Mouse (Mus musculus): ENCODE measurements around the gene Gm45021. TPM values are rescaled to one million over a fixed set of nuclear protein-coding genes. Genes with fewer than 3 reads are reported as not detected.

Gene Gm45021
- total and polyA plus RNA-seq, 2 experiments from 2014 or later = not detected

DNA sequence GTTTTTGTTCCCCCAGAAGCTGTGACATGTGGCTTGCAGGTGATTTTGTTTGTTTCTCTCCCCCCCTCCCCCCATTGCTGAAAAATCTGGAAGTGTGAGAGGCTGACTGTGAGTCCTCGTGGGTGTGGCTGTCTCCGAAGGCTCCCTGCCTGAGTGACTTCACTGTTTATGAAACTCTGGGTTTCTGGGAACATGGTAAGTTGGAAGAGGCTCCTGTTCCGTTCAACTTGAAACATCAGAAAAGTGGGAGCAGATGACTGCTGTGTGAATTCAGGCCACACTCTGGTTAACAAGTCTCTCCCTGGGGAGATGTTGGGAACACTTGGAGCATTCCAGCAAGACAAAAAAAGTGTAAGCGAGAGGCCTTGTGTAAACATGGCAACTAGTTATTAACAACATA lies 42.6 kb upstream of the Gm45021 start:
- ATAC-seq (no peak), DNase-seq (no peak)
- H3K9me3 ChIP-seq (ENCODE audit: low read length) = no peaks in the 10 kb centered on the region
- H3K4me1 ChIP-seq (ENCODE audit: insufficient read depth) = no peaks in the 10 kb centered on the region
- no peaks in the 10 kb centered on the region for H3K27me3 ChIP-seq (ENCODE audit: insufficient read depth, low read length)
- no peak overlapping the region for H3K4me2 ChIP-seq (ENCODE audit: low read depth)
- no peak overlapping the region for H3K9ac ChIP-seq
- WGBS = 83% methylated on average over 4 of the region's 4 CpGs
- TF ChIP-seq CTCF (IDR thresholded peaks at IDR 0.05; ENCODE audit: low read depth) = no peak
- no peak overlapping the region for H3K27ac ChIP-seq (ENCODE audit: low read depth, low read length)
- H3K4me3 ChIP-seq (ENCODE audit: low read depth, low read length) = no peak overlapping the region
- peaks cover 11% of the 10 kb centered on the region; the same call in 1 of the 2 replicates for H3K36me3 ChIP-seq (ENCODE audit: insufficient read depth)

DNA sequence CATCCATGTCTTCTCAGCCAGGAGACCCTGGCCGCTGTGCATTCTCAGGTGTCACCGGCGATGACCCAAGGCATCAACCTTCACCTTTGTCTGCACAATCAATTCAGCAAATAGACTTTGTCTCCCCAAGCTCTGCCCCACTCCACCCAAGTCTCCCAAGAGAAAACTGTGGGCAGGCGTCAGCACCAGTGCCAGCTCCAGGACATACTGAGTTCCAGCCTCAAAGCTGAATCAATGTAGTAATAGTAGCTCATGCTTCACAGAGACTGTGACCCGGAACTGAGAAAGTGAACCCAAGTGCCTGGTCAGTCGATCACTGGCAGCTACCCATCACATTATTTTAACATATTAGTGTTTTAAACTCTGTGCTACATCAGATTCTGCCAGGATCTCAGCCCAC lies 41.1 kb upstream of the Gm45021 start:
- no peak overlapping the region for H3K4me2 ChIP-seq (ENCODE audit: low read depth)
- ATAC-seq (no peak), DNase-seq (no peak)
- H3K27ac ChIP-seq (ENCODE audit: low read depth, low read length) = no peak overlapping the region
- WGBS = 91% methylated on average over 6 of the region's 6 CpGs
- no peaks in the 10 kb centered on the region for H3K9me3 ChIP-seq (ENCODE audit: low read length)
- H3K9ac ChIP-seq = no peak overlapping the region
- H3K27me3 ChIP-seq (ENCODE audit: insufficient read depth, low read length) = no peaks in the 10 kb centered on the region
- H3K36me3 ChIP-seq (ENCODE audit: insufficient read depth) = 0 out of 2 replicates have a peak, but pooled peaks cover under 1% of the 10 kb centered on the region
- no peaks in the 10 kb centered on the region for H3K4me1 ChIP-seq (ENCODE audit: insufficient read depth)
- no peak for TF ChIP-seq CTCF (IDR thresholded peaks at IDR 0.05; ENCODE audit: low read depth)
- no peak overlapping the region for H3K4me3 ChIP-seq (ENCODE audit: low read depth, low read length)

DNA sequence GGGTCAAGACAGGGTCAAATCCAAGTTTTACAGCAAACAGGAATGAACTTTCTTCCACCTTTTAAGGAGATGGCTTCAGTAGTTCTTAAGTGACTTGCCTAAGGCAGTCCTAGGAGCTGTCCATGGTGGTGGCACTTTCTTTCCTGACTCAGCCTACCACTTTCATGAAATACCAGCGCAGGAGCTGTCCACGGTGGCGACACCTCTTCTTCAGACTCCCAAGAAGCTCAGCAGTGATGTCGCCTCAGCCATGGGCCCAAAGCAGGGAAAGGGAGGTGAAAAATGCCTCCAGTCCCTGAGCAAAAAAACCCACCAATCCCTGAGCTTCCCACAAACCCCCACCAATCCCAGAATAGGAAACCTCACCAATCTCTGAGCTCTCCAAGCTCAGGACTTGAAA lies 36.5 kb upstream of the Gm45021 start:
- no peak overlapping the region for H3K9ac ChIP-seq
- no peaks in the 10 kb centered on the region for H3K36me3 ChIP-seq (ENCODE audit: insufficient read depth)
- WGBS = 79% methylated on average over 4 of the region's 4 CpGs
- no peak overlapping the region for H3K4me3 ChIP-seq (ENCODE audit: low read depth, low read length)
- DNase-seq (no peak), ATAC-seq (no peak)
- no peaks in the 10 kb centered on the region for H3K27me3 ChIP-seq (ENCODE audit: insufficient read depth, low read length)
- no peak overlapping the region for H3K4me2 ChIP-seq (ENCODE audit: low read depth)
- no peak for TF ChIP-seq CTCF (IDR thresholded peaks at IDR 0.05; ENCODE audit: low read depth)
- peaks cover 14% of the 10 kb centered on the region for H3K4me1 ChIP-seq (ENCODE audit: insufficient read depth)
- H3K27ac ChIP-seq (ENCODE audit: low read depth, low read length) = no peak overlapping the region
- no peaks in the 10 kb centered on the region for H3K9me3 ChIP-seq (ENCODE audit: low read length)

DNA sequence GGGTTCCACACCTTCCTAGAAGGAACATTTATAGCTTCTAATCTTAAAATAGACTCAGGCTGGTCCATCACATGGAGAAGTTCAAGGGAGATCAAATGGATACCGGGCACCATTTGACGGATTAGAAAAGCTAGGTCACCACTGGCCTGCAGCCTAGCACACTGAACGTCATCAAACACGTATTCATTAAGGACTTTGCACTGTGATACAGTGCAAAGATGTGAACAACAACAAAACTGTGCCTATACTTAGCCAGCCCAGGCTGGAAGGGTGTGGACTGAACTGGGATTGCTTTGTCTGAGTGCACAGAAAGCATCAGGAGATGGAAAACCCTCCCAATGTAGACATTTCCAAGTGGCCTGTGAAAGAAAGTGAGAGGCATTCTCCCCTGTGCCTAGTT lies 35.6 kb upstream of the Gm45021 start:
- Histone ChIP-seq H3K9ac (peak overlapping the region; percentile 77), H3K4me2 (ENCODE audit: low read depth) (peak overlapping the region; percentile 67), H3K4me3 (ENCODE audit: low read depth, low read length) (peak overlapping the region; percentile 47), H3K9me3 (ENCODE audit: low read length) (no peaks in the 10 kb centered on the region), H3K27me3 (ENCODE audit: insufficient read depth, low read length) (no peaks in the 10 kb centered on the region), H3K36me3 (ENCODE audit: insufficient read depth) (no peaks in the 10 kb centered on the region), H3K4me1 (ENCODE audit: insufficient read depth) (peaks cover 14% of the 10 kb centered on the region), H3K27ac (ENCODE audit: low read depth, low read length) (peak overlapping the region; percentile 98)
- DNase-seq (no peak), ATAC-seq (peak; percentile 15; the same call in 1 of the 2 replicates)
- TF ChIP-seq CTCF (IDR thresholded peaks at IDR 0.05; ENCODE audit: low read depth) = no peak
- 70% methylated on average over 4 of the region's 4 CpGs for WGBS

DNA sequence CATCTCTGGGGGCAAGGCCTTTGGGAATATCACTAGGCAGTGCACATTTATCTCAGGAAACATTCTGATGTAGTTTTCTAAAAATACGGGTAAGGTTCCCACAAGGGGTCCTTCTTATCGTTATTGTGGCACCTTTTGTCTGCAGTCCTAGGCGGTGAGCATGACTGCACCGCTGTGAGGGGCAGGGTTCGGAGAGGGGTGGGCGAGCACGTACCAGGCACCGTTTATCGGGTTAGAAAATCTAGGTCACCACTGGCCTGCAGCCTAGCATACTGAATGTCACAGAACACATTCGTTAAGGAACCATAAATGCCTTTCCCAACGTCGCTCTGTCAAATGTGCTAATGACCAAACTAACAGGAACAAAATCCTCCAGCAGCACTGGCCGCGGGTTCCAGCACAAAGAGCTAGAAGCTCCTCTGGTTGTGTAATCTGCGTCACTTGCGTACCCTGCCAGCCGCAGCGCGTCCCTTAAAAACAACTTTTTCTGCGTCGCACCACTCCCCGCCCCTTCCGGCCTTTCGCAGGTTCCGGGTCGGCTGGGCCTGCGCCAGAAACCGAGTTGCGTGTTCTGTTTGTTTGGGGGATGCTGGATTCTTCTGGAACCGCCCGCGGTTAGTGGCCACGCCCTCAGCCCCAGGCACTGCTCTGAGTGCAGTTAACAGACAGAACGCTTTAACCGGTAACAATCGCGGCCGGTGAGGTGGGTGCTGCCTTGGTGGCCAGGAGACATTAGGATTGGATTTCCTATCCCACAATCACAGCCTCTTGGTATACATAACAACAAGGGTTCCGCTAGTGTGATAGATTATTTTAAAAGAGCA lies 34.9 kb upstream of the Gm45021 start, which contains the start of gene Lrrc61:
Gene Lrrc61 (plus strand): TSS at position 517 of the 824 bp plus-strand sequence.
- peaks cover 14% of the 10 kb centered on the region for H3K4me1 ChIP-seq (ENCODE audit: insufficient read depth)
- peak within 1 kb of the TSS; percentile 77 for H3K9ac ChIP-seq
- peak; percentile 94 for ATAC-seq
- peak; percentile 5; the same call in 1 of the 2 replicates for TF ChIP-seq CTCF (IDR thresholded peaks at IDR 0.05; ENCODE audit: low read depth)
- H3K4me3 ChIP-seq (ENCODE audit: low read depth, low read length) = peak within 1 kb of the TSS; percentile 47
- under 1% methylated on average over 39 of the region's 39 CpGs for WGBS
- no peaks in the 10 kb centered on the region for H3K36me3 ChIP-seq (ENCODE audit: insufficient read depth)
- H3K27me3 ChIP-seq (ENCODE audit: insufficient read depth, low read length) = no peaks in the 10 kb centered on the region
- H3K4me2 ChIP-seq (ENCODE audit: low read depth) = peak within 1 kb of the TSS; percentile 67
- DNase-seq = peak; percentile 99
- peak within 1 kb of the TSS; percentile 98 for H3K27ac ChIP-seq (ENCODE audit: low read depth, low read length)
- no peaks in the 10 kb centered on the region for H3K9me3 ChIP-seq (ENCODE audit: low read length)

DNA sequence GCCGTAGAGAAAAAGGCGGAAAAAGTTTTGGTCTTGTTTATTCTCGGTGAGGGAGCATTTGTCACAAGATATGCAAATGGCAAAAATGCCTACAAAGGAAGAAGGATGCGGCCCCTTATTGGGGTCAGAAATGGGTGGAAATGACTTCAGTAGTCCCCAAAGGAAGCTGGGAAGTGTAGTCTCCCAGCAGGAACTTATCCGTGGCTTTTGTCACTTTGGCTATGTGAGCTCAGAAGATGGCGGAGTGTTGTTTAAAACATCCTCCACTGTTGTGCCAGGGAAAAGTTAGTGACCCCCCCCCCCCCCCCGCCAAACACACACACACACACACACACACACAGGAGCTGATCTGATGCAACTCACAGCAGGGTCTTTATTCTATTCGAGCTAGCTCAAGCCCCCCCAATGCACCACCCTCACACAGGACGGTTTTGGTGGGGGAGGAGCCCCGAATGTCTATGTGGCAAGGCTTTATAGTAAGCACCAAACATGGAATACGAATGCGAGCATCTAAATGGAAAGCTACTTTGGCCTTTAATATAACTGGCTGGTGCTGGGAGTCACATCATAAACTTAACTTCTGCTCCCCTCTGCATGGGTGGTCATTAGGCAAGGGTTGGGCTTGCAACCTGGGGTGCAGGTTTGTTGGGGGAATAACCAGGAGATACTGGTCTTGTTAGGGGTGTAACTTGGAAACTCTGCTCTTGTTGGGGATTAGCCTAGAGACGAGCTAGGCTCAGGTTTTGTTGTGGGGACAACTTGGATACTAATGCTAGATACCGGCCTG lies 34.1 kb upstream of the Gm45021 start:
- peak; percentile 87 for ATAC-seq

More for the DNA sequence above, 34.1 kb upstream of the Gm45021 start:
- DNase-seq = peak; percentile 90
- WGBS = 23% methylated on average over 14 of the region's 14 CpGs
- Histone ChIP-seq H3K27ac (ENCODE audit: low read depth, low read length) (peak overlapping the region; percentile 98), H3K9me3 (ENCODE audit: low read length) (no peaks in the 10 kb centered on the region), H3K4me2 (ENCODE audit: low read depth) (peak overlapping the region; percentile 67), H3K27me3 (ENCODE audit: insufficient read depth, low read length) (no peaks in the 10 kb centered on the region), H3K9ac (peak overlapping the region; percentile 77), H3K4me3 (ENCODE audit: low read depth, low read length) (peak overlapping the region; percentile 47), H3K4me1 (ENCODE audit: insufficient read depth) (peaks cover 14% of the 10 kb centered on the region), H3K36me3 (ENCODE audit: insufficient read depth) (0 out of 2 replicates have a peak, but pooled peaks cover under 1% of the 10 kb centered on the region)
- no peak for TF ChIP-seq CTCF (IDR thresholded peaks at IDR 0.05; ENCODE audit: low read depth)
